Mouse (Mus musculus) kidney, adult 9 months (tissue): ENCODE results near the gene Padi6.

ENCODE experiments used
- DNase-seq: peaks from one replicate; pipeline ENCODE4 v3.0.0; 2022

Padi6 gene

DNA sequence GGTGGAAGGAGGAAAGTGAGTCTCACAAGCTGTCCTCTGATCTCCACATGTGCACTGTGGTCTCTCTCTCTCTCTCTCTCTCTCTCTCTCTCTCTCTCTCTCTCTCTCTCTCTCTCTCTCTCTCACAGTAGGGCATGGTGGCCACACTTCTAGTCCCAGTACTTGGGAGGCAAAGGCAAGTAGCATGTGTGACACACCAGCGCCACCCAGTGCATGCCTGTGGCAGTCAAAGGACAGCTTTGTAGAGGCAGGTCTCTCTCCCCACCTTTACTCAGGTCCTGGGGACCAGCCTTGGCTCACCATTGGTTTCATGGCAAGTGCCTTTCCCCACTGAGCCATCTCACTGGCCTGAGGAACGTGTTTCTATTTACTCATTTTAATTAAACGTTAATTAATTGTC, 2.2 kb upstream of the Padi6 start:
- peak; percentile 17 for DNase-seq

DNA sequence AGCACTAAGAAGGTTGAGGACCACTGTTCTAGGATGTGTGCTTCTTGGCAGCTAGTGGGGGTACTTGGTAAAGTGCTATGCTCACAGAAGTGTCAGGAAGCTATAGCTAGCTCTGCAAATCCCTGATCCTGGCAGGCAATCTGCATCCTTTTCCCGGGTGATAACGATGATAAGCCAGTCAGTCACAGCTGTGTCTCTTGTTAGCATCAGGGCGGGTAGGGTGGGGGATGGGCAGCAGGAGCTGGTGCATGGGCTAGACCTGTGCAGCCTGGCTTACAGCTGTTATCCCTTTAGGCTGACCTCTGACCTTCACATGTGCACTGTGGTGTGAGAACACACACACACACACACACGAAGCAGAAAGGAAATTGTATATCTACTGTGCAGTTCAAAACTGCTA, 643 bp upstream of the Padi6 start:
- DNase-seq: no peak

DNA sequence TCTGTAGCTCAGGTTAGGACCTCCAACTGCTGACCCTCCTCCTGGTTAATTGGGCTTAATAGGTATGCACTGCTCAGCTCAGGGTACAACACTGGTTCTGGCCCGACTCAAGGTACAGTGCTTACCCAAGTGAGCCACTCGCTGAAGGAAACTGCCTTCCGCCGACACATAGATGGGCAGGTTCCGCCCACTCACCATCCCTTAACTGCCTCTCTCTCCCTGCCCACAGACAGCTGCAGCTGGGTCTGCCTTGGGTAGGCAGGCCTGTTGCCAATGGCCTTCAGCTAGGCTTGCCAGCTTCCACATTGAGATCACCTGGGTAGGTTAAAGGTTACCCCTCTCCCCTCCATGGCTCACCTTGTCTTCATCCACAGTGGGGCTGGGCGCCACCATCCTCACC, 1.0 kb downstream of the Padi6 start:
- no peak for DNase-seq

DNA sequence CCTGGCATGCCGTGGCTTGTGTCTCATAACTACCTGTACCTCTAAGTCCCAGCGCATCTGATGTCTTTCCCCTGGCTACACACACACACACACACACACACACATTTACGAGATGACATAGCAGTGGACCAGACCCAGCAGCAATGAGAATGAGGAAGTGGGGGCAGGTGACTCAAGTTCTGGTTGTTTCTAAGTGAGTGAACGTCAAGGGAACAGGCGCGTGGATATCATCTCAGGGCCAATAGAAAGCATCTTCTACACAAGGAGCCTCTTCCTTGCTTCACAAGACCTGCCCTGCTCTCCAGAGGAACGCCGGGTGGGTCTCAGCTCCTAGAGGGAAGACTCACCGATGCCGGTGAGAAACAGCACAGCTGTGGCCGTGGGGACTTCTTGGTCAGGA, 1.8 kb downstream of the Padi6 start:
- no peak for DNase-seq

DNA sequence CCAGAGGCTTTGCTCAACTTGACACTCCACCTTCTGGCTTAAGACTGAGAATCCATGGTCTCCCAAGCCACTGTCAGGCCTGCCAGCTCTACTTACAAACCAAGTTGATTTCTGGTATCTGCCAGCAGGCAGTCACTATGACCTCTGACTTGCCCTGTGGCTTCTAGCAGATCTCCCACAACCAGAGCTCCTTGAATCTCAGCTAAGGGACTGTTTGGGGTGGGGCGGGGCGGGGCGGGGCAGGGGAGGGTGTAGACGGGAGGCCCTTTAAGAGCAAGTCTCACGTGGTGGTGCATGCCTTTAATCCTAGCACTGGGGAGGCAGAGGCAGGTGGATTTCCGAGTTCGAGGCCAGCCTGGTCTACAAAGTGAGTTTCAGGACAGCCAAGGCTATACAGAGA, 9.6 kb downstream of the Padi6 start:
- no peak for DNase-seq

DNA sequence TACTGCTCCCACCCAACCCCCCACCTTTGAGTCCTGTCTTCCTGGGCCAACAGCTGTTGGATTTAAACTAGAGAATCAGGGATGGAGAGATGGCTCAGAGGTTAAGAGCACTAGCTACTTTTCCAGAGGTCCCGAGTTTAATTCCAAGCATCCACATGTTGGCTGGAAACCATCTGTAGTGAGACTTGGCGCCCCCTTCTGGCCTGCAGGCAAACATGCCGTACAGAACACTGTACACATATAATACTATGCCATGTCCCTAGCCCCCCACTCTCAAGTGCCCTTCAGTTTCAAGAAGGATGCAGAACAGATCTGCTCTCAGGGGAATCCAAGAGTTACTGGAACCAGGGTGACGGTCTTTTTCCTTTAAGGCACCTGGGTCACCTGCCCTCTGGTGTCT, 10.8 kb downstream of the Padi6 start:
- no peak for DNase-seq

DNA sequence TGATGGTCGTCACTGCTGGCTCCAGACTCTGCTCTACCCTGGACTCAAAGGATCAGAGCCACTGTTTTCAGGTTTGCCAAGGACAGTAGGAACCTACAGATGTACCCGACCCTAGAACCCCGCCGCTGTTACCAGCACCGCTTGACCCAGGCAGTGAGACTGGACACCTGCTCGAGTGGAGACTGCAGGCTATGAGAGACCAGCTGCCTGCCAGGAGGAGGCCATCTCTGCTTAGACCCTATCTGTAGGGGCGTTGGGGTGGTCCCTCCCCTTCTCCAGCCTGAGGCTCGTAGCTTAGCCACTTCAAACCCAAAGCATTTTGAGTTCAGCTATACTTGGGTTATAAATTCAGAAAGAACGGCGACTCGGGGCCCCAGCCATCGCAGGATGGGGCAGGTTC, 15.5 kb downstream of the Padi6 start:
- no peak for DNase-seq

DNA sequence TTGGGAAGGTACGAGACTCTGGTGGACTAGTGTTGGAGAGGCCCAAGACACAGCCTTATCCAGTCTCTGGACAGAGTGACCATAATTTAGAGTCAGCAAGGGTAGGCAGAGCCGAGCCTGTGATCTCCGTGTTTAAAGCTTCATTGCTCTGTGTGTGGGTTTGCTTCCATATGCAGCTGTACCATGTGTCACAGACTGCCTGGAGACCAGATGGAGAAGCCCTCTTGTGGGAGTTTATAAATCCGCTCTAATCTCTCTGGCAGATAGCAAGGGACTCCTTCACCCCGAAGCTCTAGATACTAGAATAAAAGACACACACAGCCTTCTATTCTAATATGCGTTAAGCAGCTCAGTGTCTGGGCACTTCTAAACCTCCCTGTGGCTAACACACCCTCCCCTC, 17.7 kb downstream of the Padi6 start:
- DNase-seq: no peak

DNA sequence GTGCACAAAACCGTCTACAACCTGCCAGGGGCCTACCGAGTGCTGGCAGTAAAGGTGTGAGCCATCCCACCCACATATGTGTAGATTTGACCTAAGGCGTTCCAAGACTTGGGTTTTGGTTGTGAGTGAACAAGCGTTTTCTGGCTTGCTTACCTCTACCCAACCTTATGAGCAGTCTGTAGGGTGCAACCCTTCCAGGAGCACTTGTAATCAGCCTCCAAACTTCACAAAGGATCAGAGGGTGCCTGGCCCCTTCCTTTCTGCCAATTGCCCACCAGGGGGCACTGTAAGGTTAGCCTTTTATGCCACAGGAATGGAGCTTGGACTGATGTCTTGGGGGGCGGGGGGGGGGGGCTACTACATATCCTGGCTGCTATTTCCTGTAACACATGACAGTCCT, 18.6 kb downstream of the Padi6 start:
- peak; percentile 19 for DNase-seq

DNA sequence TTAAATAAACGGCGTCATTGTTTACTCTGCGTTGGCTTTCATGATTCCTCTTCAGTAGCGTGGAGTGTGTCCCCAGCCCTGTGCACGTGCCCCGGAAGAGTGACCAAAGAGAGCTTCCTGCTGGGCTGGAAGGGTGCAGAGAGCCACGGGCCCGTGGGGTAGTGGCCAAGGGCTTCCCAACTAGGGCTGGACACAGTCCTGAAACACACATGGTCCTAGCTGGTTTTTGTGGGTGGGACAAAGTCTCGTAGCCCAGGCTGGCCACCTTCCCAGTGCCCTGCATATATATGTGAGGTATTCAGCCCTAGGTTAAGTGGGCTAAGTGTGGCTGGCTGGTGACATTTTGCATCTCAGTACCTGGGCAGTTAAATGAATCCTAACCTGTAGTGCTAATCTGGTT, 19.3 kb downstream of the Padi6 start:
- DNase-seq: no peak

DNA sequence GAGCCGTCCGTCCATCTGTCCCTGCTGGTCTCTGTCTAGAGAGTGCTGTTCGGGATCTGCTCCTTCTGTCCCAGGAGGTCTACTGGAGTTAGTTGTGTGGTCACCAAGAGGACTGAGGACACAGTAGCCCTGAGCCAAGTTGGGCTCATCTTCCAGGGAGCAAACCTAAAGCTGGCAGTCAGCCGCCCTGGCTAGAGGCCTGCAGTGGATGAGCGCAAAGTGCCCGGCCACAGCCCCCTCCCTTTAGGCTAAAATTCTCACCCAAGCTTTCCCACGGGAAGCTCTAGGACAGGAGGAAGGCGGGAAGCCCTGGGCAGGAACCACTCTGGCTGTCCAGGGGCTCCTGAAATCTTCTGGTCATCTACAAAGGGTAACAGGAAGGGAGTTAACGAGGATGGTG, 19.7 kb downstream of the Padi6 start:
- DNase-seq: no peak

DNA sequence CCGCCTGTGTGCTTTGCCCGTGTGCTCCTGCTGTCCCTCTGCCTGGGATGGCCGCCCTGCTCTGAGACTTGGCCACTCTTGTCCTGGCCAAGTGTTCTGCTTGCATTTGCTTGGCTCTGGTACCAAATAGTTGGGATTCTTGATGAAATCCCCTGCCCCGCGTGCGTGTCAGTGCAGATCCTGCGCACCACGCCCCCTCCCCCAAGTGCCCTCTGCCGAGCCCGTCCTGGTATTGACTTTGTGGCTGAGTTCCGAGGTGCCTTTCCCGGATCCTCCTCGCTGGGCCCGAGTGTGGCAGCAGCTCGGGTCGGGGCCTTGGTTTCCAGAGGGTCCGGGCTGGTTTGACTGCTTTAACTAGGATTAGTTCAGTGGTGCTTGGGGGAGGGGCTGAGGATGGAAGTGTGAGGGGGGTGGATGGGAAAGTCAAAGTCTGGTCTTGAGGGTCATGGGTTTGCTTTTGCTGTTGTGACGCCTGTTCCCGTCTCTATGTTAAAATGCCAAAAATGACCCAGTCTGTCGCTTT, 20.4 kb downstream of the Padi6 start:
- no peak for DNase-seq

DNA sequence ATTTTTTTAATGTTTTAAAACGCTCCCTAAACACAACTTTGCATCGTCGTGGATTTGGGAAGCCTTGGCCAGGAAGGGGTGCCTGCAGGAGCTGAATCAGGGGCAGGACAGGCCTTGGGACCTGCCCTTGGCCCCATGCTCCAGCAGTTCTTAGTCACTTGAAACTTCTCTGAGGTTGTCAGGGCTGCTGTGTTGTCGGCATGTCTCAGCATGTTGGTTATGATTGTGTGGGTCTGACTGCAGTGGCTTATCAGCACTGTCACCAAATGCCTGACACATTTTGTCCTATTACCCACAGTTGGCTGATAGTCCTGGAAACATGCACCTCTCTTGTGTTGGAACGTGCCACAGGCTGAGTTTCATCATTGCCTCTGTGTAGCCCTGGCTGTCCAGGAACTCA, 22.4 kb downstream of the Padi6 start:
- no peak for DNase-seq

DNA sequence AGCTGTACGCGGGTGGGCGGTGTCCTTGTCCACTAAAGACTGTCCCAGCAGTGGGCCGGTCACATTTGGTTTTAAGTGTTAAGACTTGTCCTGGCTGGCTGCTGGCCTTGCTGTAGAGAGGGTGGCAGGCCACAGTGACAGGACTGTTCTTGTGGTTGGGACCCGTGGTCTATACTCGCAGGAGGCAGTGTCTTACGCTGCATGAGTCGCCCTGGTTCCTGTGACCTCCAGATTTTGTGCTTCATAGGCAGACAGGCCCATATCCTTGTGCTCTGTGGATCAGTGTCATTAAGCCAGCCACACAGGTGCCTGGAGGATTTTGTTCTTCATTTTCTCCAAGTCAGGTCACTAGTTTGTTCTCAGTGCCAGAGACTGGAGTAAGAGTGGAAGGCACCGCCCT, 24.0 kb downstream of the Padi6 start:
- DNase-seq: no peak

DNA sequence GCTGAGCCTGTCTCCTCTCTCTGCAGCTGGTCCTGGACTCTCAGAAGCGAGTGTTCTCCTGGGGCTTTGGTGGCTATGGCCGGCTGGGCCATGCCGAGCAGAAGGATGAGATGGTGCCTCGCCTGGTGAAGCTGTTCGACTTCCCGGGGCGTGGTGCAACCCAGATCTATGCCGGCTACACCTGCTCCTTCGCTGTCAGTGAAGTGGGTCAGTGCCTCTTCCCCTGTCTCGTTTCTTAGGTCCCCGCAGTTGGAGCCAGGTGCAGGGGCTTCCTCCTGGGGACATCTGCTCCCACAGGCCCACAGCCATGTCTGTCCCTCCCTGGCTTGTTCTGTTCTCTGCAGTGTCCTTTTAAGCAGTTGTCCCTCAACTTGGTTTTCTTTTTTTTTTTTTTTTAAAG, 25.4 kb downstream of the Padi6 start:
- DNase-seq: no peak

DNA sequence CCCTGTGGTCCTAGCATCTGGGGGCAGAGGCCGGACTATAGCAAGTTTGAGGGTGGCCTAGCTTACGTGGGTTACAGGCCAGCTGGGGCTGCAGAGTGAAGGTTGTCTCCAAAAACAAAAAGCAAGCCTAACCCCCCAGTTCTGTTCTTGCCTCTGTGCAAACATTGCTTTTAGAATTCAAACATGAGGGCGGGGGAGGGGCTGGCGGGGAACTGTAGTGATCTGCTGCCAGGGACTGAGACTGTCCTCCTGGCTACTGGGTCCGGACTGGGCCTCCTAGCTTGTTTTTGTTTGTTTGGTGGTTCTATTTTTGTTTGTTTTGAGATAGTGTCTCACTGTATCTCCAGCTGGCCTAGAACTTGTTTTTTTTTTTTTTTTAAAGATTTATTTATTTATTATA, 27.9 kb downstream of the Padi6 start:
- DNase-seq: no peak

DNA sequence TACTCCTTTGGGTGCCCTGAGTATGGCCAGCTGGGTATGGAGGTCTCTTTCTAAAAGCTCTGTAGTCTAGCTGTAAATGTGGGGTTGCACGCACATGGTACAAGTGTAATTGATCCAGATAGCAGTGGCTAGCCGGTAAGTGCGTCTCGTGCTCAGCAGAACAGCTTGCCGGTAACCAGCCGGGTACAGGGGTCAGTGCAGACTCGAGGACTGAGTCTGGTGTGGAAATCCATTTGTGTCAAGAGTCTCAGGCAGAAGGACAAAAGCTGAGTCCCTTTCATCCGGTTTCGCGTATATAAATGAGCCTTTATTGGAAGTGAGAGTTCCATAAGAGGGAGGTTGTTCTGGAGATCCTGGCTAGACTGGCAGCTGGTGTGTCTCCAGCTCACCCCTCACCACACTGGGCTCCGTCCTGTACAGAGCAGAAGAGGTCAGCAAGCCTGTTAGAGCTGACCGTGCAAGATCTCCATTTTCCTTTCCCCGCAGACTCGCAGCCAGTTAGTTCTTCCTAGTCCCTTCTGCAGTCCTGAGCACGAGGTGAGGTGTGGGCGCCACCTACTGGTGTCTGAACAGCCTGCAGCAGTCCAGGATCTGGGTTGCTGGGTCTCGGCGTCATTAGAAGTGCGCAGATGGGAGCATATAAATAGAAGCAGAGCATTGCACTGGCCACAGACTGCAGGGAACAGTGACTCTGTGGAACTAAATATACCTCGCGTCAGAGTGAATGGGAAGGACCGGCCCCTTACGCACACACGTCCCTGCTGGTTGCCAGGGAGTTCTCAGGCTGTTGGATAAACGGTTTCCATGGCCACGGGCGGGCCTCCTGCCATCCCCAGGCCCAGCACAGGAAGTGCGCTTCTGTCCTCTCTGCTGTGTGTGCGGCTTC, 28.7 kb downstream of the Padi6 start:
- DNase-seq: peak; percentile 91

DNA sequence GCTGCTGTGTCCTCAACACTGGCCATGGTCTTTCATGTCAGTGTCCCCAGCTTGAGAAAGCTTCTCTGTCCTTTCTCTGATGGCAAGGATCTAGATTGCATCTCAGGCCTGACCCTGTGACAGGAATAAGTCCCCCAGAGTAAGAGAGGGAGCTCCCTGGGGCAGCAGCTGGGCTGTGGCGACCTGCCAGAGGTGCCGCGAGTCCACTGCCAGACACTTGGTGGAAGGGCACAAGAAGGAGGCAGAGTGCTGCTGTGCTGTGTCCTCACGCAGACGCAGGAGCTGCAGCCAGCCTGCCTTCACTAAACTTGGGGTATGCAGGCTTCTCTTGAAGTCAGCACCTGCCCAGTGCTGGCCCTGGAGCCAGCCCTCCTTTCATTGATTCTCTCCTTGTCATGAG, 31.1 kb downstream of the Padi6 start:
- DNase-seq: no peak

DNA sequence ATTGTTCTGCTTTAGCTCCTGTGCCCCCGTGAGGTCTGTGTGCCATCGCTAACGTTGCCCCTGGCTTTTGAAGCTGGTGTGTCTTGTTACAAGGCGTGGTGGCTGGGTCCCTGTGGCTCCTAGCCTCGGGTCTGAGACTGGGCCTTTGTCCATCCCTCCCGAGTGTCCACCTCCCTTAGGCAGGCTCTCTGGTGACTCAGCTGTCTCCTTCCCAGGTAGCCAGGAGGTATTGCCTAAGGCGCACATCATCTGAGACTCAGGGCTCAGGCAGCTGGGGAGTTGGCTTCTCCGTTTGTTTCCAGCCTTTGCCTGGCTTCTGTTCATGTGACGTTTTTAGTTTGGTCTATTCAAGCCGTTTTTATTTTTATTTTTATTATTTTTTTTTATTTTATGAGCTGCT, 31.7 kb downstream of the Padi6 start:
- no peak for DNase-seq

DNA sequence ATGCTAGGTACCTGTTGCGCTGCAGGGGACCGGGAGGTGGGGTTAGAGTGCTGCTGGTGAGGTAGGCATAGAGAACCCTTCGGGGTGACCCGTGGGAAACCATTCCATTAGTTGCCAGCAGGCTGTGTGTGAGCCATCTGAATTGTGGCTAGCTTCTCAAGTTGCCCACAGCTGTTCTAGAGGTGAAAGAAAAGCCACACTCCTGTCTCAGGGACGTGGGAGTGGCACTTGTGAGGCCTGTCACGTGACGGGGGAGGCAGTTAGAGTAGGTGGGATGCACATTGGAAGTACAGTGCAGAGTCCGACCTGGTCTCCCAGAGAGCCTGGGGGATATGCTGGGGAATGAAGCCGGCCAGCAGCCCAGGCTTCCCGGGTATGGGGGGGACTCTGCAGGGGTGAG, 32.8 kb downstream of the Padi6 start:
- DNase-seq: no peak

DNA sequence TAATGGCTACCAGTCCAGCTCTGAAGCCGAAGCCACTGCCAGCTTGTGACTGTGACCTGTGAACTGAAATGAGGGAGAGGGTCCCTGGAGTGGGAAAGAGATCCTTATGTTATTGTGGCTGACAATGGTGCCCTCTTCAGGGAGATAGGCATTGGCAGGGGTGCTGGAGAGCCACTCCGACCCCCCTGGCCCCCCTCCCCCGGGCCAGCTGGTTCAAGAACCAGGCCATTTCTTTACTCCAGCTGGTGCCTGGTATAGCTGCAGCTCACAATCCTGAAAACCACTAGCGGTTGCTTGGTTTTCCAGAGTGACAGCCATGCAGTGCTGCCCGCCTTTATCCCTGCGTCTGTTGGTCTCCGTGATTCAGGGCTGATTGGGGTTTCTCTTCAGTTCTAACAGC, 33.3 kb downstream of the Padi6 start:
- DNase-seq: no peak

DNA sequence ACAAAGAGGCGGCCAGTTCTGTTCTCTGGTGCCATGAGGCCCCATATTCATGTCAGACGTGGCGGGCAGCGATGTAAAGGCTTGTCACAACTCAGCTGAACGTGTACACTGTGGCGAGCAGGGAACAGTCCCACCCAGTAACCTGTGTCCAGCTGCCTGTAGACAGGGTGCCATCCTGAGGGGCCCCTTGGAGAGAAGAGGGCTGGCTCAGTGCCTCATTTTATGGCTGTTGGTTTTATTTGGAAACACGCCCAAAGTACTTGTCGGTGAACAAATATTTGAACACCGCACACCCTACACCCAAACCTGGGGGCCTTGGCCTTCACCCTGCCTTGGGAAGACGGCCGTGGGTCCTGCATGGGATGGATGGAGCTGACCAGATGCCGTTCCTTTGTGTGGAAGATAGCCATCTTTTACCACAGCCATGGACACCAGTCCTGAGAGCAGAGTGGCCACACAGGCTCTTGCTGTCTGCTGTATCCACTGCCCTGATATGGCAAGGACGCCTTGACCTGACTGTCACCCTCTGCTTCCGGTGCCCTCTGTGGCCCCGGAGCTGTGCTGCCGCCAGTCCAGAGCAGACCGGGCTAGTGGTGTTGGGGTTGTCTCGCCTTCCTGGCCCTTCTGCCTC, 34.0 kb downstream of the Padi6 start:
- DNase-seq: no peak

DNA sequence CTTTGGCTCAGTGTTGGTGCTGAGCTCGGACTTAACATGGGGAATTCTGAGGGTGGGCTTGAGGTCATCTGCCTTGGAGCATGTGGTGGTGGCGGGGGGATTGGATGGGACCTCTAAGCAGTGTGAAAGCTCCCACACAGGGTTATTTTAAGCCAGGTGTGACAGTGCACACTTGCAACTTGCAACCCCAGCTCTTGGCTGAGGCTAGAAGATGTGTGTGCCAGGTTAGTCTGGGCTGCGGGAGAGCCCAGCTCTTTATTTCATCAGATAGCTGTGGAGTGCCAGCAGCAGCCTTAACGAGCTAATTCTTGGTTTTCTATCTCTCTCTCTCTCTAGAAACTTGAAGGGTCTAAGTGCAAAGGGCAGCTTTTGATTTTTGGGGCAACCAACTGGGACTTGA, 34.8 kb downstream of the Padi6 start:
- DNase-seq: no peak

DNA sequence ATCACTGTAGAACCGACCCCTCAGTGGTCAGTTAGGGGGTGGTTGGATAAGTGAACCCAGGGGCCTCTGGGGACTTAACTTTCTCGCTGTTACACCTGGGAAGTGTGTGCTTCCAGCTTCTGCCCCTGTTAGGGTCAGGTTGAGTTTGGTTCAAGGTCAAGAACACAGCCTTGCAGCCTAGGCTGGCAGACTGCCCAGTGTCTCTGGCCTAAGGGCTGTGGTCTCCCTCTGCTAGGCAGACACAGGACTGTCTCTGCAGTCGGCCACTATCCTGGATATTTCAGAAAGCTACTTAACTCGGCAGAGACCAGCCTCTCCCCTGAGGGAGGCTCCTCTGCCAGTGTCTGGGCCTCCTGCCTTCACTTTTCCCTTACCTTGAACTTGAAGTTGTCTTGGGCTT, 38.3 kb downstream of the Padi6 start:
- DNase-seq: no peak

DNA sequence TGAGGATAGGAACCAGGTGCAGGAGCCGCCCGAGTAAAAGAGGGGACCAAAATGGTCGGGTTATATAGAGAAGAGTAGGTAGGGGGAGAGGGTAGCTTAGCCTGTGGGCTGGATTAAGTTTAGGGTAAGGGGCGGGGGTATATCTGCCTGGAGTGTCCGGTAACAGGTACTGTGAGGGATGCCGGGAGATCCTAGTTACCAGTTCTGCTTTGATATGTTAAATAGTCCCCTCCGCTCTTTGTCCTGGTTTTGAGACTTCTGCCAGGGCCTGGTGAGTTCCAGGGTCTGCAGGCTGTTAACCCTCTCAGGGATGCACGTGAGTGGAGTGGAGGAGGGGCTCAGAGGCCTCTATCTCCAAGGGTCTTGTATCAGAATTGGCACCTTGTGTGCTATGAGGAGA, 38.8 kb downstream of the Padi6 start:
- DNase-seq: no peak
